Mouse (Mus musculus) NIH3T3 (cell line): ENCODE data around the gene Dpp6.

Experiments
- DNase-seq: peaks from one replicate; pipeline ENCODE4 v3.0.0-alpha.2; 2012; ENCODE audit warnings: low read depth

Dpp6 gene

GRCm38 (mm10) chr5:27677247-27677666 is 860.3 kb downstream of the Dpp6 start:
- DNase-seq: peak; percentile 84

GRCm38 (mm10) chr5:27679151-27679550 is 862.1 kb downstream of the Dpp6 start:
- DNase-seq: peak; percentile 34

- peak; percentile 52 for DNase-seq
Measured at GRCm38 (mm10) chr5:27680476-27680875, 863.5 kb downstream of the Dpp6 start.

GRCm38 (mm10) chr5:27685162-27685561 is 868.2 kb downstream of the Dpp6 start:
- peak; percentile 31 for DNase-seq

- peak; percentile 49 for DNase-seq
Measured at GRCm38 (mm10) chr5:27685923-27686322, 868.9 kb downstream of the Dpp6 start.

- no peak for DNase-seq
Measured at GRCm38 (mm10) chr5:27687311-27687710, 870.3 kb downstream of the Dpp6 start.

- DNase-seq: no peak
Measured at GRCm38 (mm10) chr5:27702482-27702881, 885.5 kb downstream of the Dpp6 start.

- DNase-seq: no peak
Measured at GRCm38 (mm10) chr5:27705020-27705419, 888.0 kb downstream of the Dpp6 start.

GRCm38 (mm10) chr5:27706551-27706950 is 889.5 kb downstream of the Dpp6 start:
- no peak for DNase-seq

- no peak for DNase-seq
Measured at GRCm38 (mm10) chr5:27707283-27707682, 890.3 kb downstream of the Dpp6 start.

- peak; percentile 29 for DNase-seq
Measured at GRCm38 (mm10) chr5:27708209-27708608, 891.2 kb downstream of the Dpp6 start.

- no peak for DNase-seq
Measured at GRCm38 (mm10) chr5:27711461-27712192, 894.6 kb downstream of the Dpp6 start.

- DNase-seq: no peak
Measured at GRCm38 (mm10) chr5:27714356-27714755, 897.4 kb downstream of the Dpp6 start.

- DNase-seq: no peak
Measured at GRCm38 (mm10) chr5:27716026-27716425, 899.0 kb downstream of the Dpp6 start.

- DNase-seq: no peak
Measured at GRCm38 (mm10) chr5:27717301-27717700, 900.3 kb downstream of the Dpp6 start.

GRCm38 (mm10) chr5:27719311-27719710 is 902.3 kb downstream of the Dpp6 start:
- no peak for DNase-seq

GRCm38 (mm10) chr5:27724460-27724859 is 907.5 kb downstream of the Dpp6 start:
- no peak for DNase-seq

- peak; percentile 10 for DNase-seq
Measured at GRCm38 (mm10) chr5:27730666-27731065, 913.7 kb downstream of the Dpp6 start.

GRCm38 (mm10) chr5:27731392-27731791 is 914.4 kb downstream of the Dpp6 start:
- DNase-seq: no peak

GRCm38 (mm10) chr5:27732288-27732868 is 915.4 kb downstream of the Dpp6 start:
- DNase-seq: peak; percentile 6

- DNase-seq: peak; percentile 85
Measured at GRCm38 (mm10) chr5:27737168-27737567, 920.2 kb downstream of the Dpp6 start.

GRCm38 (mm10) chr5:27739216-27739615 is 922.2 kb downstream of the Dpp6 start:
- DNase-seq: no peak

GRCm38 (mm10) chr5:27744944-27745343 is 927.9 kb downstream of the Dpp6 start:
- DNase-seq: no peak

- DNase-seq: no peak
Measured at GRCm38 (mm10) chr5:27765780-27766179, 948.8 kb downstream of the Dpp6 start.
